Mouse (Mus musculus): ENCODE measurements around the gene Znrf2. TPM values are rescaled to one million over a fixed set of nuclear protein-coding genes. Genes with fewer than 3 reads are reported as not detected.
A peak's percentile ranks its signal among the peaks of the same experiment; 100 is the strongest.

Gene Znrf2
- 10 to 100 TPM; 39.3 to 51.6 TPM for total RNA-seq (2021)
- long read RNA-seq, experiment 1, full-length matches to known transcripts: 17 of 20 reads
- long read RNA-seq, experiment 1, partial matches to known transcripts: 0 of 20 reads
- long read RNA-seq, experiment 1, other reads (novel, unspliced or antisense): 3 of 20 reads
- long read RNA-seq, experiment 2, full-length matches to known transcripts: 56 of 67 reads
- long read RNA-seq, experiment 2, partial matches to known transcripts: 0 of 67 reads
- long read RNA-seq, experiment 2, other reads (novel, unspliced or antisense): 11 of 67 reads

- DNase-seq (ENCODE audit: low spot score in 2 of 2): peak; percentile 93 to 94
Measured at GRCm38 (mm10) chr6:54816388-54817065, at the start of gene Znrf2. Znrf2 (plus strand) TSS chr6:54816916.

GRCm38 (mm10) chr6:54767746-54768145 is 49.0 kb upstream of the Znrf2 start:
- no peak for DNase-seq (ENCODE audit: low spot score in 2 of 2)

- DNase-seq (ENCODE audit: low spot score in 2 of 2): no peak
Measured at GRCm38 (mm10) chr6:54770766-54771165, 46.0 kb upstream of the Znrf2 start.

GRCm38 (mm10) chr6:54771171-54771570 is 45.5 kb upstream of the Znrf2 start:
- peak in 1 of 2 experiments; percentile 30 for DNase-seq (ENCODE audit: low spot score in 2 of 2)

- DNase-seq (ENCODE audit: low spot score in 2 of 2): no peak
Measured at GRCm38 (mm10) chr6:54772078-54772477, 44.6 kb upstream of the Znrf2 start.

- DNase-seq (ENCODE audit: low spot score in 2 of 2): no peak
Measured at GRCm38 (mm10) chr6:54775739-54776138, 41.0 kb upstream of the Znrf2 start.

GRCm38 (mm10) chr6:54777661-54778060 is 39.1 kb upstream of the Znrf2 start:
- no peak for DNase-seq (ENCODE audit: low spot score in 2 of 2)

- no peak for DNase-seq (ENCODE audit: low spot score in 2 of 2)
Measured at GRCm38 (mm10) chr6:54779968-54780367, 36.7 kb upstream of the Znrf2 start.

GRCm38 (mm10) chr6:54780569-54781304 is 36.0 kb upstream of the Znrf2 start:
- no peak for DNase-seq (ENCODE audit: low spot score in 2 of 2)

GRCm38 (mm10) chr6:54781881-54782280 is 34.8 kb upstream of the Znrf2 start:
- no peak for DNase-seq (ENCODE audit: low spot score in 2 of 2)

GRCm38 (mm10) chr6:54785098-54785730 is 31.5 kb upstream of the Znrf2 start:
- no peak for DNase-seq (ENCODE audit: low spot score in 2 of 2)

GRCm38 (mm10) chr6:54786766-54787165 is 29.9 kb upstream of the Znrf2 start:
- no peak for DNase-seq (ENCODE audit: low spot score in 2 of 2)

GRCm38 (mm10) chr6:54788493-54788892 is 28.2 kb upstream of the Znrf2 start:
- DNase-seq (ENCODE audit: low spot score in 2 of 2): no peak

- no peak for DNase-seq (ENCODE audit: low spot score in 2 of 2)
Measured at GRCm38 (mm10) chr6:54789139-54789538, 27.6 kb upstream of the Znrf2 start.

GRCm38 (mm10) chr6:54790071-54790470 is 26.6 kb upstream of the Znrf2 start:
- DNase-seq (ENCODE audit: low spot score in 2 of 2): no peak

GRCm38 (mm10) chr6:54793853-54794252 is 22.9 kb upstream of the Znrf2 start:
- DNase-seq (ENCODE audit: low spot score in 2 of 2): no peak

GRCm38 (mm10) chr6:54794372-54794771 is 22.3 kb upstream of the Znrf2 start:
- no peak for DNase-seq (ENCODE audit: low spot score in 2 of 2)

- DNase-seq (ENCODE audit: low spot score in 2 of 2): no peak
Measured at GRCm38 (mm10) chr6:54794991-54795390, 21.7 kb upstream of the Znrf2 start.

- DNase-seq (ENCODE audit: low spot score in 2 of 2): no peak
Measured at GRCm38 (mm10) chr6:54795971-54796370, 20.7 kb upstream of the Znrf2 start.

- no peak for DNase-seq (ENCODE audit: low spot score in 2 of 2)
Measured at GRCm38 (mm10) chr6:54802348-54802747, 14.4 kb upstream of the Znrf2 start.

- no peak for DNase-seq (ENCODE audit: low spot score in 2 of 2)
Measured at GRCm38 (mm10) chr6:54804066-54804864, 12.5 kb upstream of the Znrf2 start.
